Mouse (Mus musculus) CD4-positive, CD25-positive, alpha-beta regulatory T cell, adult 9 weeks (primary cell): ENCODE measurements around the gene Cdc7. TPM values are rescaled to one million over a fixed set of nuclear protein-coding genes. Genes with fewer than 3 reads are reported as not detected.

Source experiments
- polyA plus RNA-seq: library from polyadenylated mRNA; unstranded; fragments of 100-300 nt; shearing (Covaris generic); gene quantifications from one replicate; pipeline ENCODE4 v1.2.1, GENCODE M21; 2017

Cdc7 gene
- 24.1 TPM for polyA plus RNA-seq

GRCm38 (mm10) chr5:106963584-106964512 is at the start of gene Cdc7:
Cdc7 (plus strand) TSS chr5:106964322.

DNA sequence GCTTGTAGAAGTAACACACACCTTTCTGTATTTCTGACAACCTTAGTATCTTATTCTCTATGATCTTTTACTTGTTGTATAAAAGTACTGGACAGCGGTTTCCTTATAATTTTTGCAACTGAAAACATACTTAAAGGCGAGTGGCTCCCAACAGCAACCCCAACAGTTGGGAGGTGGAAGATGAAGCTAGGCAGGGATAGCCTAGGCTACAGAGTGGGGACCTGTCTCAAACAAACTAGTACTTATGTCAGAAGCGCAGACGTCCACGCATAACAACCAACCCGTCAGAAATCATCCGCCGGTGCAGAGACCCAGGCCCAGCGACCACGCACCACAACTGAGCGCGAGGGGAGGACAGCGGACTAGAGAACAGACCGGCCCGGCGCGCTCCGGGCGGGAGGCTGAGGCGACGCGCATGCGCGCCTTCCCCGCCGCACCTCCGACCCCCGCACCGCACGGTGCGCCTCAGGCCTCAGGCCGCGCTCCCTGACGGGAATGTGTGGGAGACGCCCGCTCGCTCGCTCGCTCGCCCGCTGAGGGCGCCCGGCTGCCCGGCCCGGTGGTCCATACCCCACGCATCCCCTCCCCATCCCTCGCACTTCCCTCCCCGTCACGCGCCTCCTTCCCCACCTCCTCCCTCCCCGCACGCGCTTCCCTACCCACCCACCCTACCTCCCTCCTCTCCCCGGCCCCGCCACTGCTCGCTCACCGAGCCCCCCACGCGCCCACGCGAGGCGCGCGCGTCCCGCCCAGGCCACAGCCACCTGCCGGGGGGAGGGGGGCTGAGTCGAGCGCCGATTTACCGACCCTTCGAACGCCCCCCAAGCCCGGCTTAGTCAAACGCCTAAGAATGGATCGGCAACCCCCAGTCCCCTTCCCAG is 38.4 kb upstream of the Cdc7 start, which contains the start of gene Hfm1:
Gene Hfm1, minus strand, starts transcription at position 834 of the 881 bp plus-strand sequence.

Other genes starting within 250 kb of the Cdc7 start
- not detected for gene Hfm1, start 38.0 kb upstream of the Cdc7 start, polyA plus RNA-seq